Mouse (Mus musculus) lung, embryonic 15.5 days (tissue): ENCODE measurements around the gene Cand2. TPM values are rescaled to one million over a fixed set of nuclear protein-coding genes. Genes with fewer than 3 reads are reported as not detected.

Experiments
- ATAC-seq: fragments of 200-750 bp; cut with Nextera tagmentation; 2 replicates; pipeline ENCODE4 v1.8.0; 2017; ENCODE audit warnings: moderate number of reproducible peaks, borderline replicate concordance; ENCODE audit not compliant: low FRiP score, low TSS enrichment; ENCODE audit errors: extremely low read depth
- H3K27ac ChIP-seq: fragments of 300-500 bp; sonication (generic); 2 replicates; pipeline ENCODE4 v1.5.1; 2015; ENCODE audit warnings: moderate library complexity, mild to moderate bottlenecking, inconsistent platforms
- H3K27me3 ChIP-seq: fragments of 300-500 bp; sonication (generic); 2 replicates; pipeline ENCODE4 v1.6.1; 2015; ENCODE audit warnings: inconsistent platforms
- H3K36me3 ChIP-seq: fragments of 300-500 bp; sonication (generic); 2 replicates; pipeline ENCODE4 v1.6.1; 2015; ENCODE audit warnings: inconsistent platforms
- H3K4me1 ChIP-seq: fragments of 300-500 bp; sonication (generic); 2 replicates; pipeline ENCODE4 v1.6.1; 2015; ENCODE audit warnings: inconsistent platforms
- H3K4me2 ChIP-seq: fragments of 300-500 bp; sonication (generic); 2 replicates; pipeline ENCODE4 v1.6.1; 2015; ENCODE audit warnings: inconsistent platforms, mild to moderate bottlenecking, moderate library complexity
- H3K4me3 ChIP-seq: fragments of 300-500 bp; sonication (generic); 2 replicates; pipeline ENCODE4 v1.5.1; 2015; ENCODE audit warnings: mild to moderate bottlenecking, inconsistent platforms
- H3K9ac ChIP-seq: fragments of 300-500 bp; sonication (generic); 2 replicates; pipeline ENCODE4 v1.6.1; 2015; ENCODE audit warnings: inconsistent platforms
- H3K9me3 ChIP-seq: fragments of 300-500 bp; sonication (generic); 2 replicates; pipeline ENCODE4 v1.6.1; 2016; ENCODE audit warnings: inconsistent platforms
- WGBS: fragments of 180-500 bp; shearing (Covaris S2); methylation state at CpG from one replicate; pipeline ENCODE4 v1.1.7; 2015; 5-methylcytosine and 5-hydroxymethylcytosine counted together
- polyA plus RNA-seq: library from polyadenylated mRNA; unstranded; fragments of >200 nt; fragmentation: Nextera tagmentation; extraction: Ambion mirVana; gene quantifications from 2 replicates; pipeline ENCODE4 v1.2.1, GENCODE M21; 2015

The Cand2 gene
- polyA plus RNA-seq, 1 experiment from 2014 or later: 32.1 TPM

GRCm38 (mm10) chr6:115776363-115776762, 2.0 kb downstream of the Cand2 start:
- peak overlapping the region; percentile 74 for H3K4me2 ChIP-seq
- peaks cover 25% of the 10 kb centered on the region for H3K4me1 ChIP-seq
- ATAC-seq: no peak
- no peaks in the 10 kb centered on the region for H3K9me3 ChIP-seq
- peaks cover 22% of the 10 kb centered on the region for H3K36me3 ChIP-seq
- H3K4me3 ChIP-seq: peak overlapping the region; percentile 74
- peak overlapping the region; percentile 34 for H3K9ac ChIP-seq
- no peaks in the 10 kb centered on the region for H3K27me3 ChIP-seq
- H3K27ac ChIP-seq: peak overlapping the region; percentile 79; the same call in 1 of the 2 replicates
- WGBS: 11% methylated on average over 9 of the region's 9 CpGs

DNA sequence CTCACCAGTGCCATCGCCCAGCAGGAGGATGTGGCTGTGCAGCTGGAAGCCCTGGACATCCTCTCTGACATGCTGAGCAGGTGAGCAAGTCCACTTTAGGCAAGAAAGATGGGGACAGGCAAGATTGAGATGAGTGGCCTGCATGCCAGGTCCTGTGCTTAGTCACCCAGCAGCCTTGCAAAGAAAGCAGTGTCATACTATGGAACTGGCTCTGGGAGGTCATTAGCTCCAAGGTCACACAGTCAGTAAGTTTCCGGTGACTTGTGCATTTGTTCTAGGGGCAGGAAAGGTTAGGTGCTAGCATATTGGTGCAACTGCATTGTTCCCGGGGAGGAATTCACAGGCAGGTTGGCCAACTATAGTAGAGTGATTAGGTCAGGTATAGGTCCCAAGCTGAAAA, 8.4 kb downstream of the Cand2 start:
- no peak for ATAC-seq
- Histone ChIP-seq H3K9ac (no peak overlapping the region), H3K9me3 (no peaks in the 10 kb centered on the region), H3K4me1 (no peaks in the 10 kb centered on the region), H3K36me3 (peaks cover 80% of the 10 kb centered on the region), H3K27ac (no peak overlapping the region), H3K4me2 (no peak overlapping the region), H3K4me3 (no peak overlapping the region), H3K27me3 (no peaks in the 10 kb centered on the region)
- WGBS: 86% methylated on average over 3 of the region's 3 CpGs

DNA sequence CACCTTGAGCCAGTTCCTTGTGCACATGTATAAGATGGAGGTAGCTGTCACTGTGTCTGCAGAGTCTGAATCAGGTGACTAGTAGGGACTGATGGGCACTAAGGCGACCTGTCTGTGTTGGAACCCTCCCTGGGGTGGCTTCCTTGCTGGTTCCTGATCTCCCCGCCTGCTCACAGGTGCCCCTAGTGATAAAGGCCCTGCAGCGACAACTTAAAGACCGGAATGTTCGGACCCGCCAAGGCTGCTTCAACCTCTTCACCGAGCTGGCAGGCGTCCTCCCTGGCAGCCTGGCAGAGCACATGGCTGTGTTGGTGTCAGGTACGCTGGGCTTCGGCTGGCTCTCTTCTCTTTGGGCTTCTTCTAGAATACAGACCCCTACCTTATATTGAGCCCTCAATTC, 16.7 kb downstream of the Cand2 start:
- 70% methylated on average over 10 of the region's 10 CpGs for WGBS

GRCm38 (mm10) chr6:115791842-115792686, 17.7 kb downstream of the Cand2 start:
- Histone ChIP-seq H3K27me3 (no peaks in the 10 kb centered on the region), H3K36me3 (peaks cover 85% of the 10 kb centered on the region), H3K4me1 (peaks cover 7% of the 10 kb centered on the region), H3K9ac (no peak overlapping the region), H3K27ac (no peak overlapping the region), H3K4me3 (no peak overlapping the region), H3K9me3 (no peaks in the 10 kb centered on the region), H3K4me2 (no peak overlapping the region)
- WGBS: 70% methylated on average over 34 of the region's 34 CpGs
- peak; percentile 66 for ATAC-seq

More for the DNA sequence above, 16.7 kb downstream of the Cand2 start:
- Histone ChIP-seq H3K4me2 (no peak overlapping the region), H3K27me3 (no peaks in the 10 kb centered on the region), H3K4me3 (no peak overlapping the region), H3K9me3 (no peaks in the 10 kb centered on the region), H3K4me1 (peaks cover 7% of the 10 kb centered on the region), H3K9ac (no peak overlapping the region), H3K27ac (no peak overlapping the region), H3K36me3 (peaks cover 91% of the 10 kb centered on the region)
- no peak for ATAC-seq

DNA sequence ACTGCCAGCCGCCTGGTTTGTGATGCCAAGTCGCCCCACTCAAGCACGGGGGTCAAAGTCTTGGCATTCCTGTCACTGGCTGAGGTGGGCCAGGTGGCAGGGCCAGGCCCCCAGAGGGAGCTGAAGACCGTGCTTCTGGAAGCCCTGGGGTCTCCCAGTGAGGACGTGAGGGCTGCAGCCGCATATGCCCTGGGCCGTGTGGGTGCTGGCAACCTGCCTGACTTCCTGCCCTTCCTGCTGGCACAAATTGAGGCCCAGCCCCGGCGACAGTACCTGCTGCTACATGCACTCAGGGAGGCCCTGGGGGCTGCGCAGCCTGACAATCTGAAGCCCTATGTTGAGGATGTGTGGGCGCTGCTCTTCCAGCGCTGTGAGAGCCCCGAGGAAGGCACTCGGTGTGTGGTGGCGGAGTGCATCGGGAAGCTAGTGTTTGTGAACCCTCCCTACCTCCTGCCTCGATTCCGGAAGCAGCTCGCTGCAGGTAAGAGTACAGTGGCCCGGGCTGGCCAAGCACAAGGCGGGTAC, 18.4 kb downstream of the Cand2 start:
- Histone ChIP-seq H3K4me1 (peaks cover 7% of the 10 kb centered on the region), H3K27ac (no peak overlapping the region), H3K9ac (no peak overlapping the region), H3K36me3 (peaks cover 88% of the 10 kb centered on the region), H3K4me2 (no peak overlapping the region), H3K4me3 (no peak overlapping the region), H3K9me3 (no peaks in the 10 kb centered on the region), H3K27me3 (no peaks in the 10 kb centered on the region)
- 84% methylated on average over 21 of the region's 21 CpGs for WGBS
- ATAC-seq: no peak

DNA sequence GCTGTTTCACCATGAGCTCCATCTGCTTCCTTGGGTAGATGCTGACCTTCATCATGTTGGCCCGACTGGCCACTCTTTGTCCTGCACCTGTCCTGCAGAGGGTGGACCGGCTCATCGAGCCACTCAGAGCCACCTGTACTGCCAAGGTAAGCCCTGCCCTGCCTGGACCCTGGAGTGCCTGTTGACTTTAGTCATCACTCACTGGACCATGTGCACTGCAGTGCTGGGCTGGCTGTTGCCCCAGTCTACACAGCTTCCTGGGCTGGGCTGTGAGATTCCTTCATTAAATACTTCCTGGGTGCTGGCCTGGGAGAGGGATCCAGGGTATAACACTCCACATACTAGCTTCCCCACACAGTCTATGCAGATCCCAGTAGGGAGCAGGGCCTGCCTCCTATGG, 27.5 kb downstream of the Cand2 start:
- WGBS: 75% methylated on average over 3 of the region's 3 CpGs
- H3K9me3 ChIP-seq: no peaks in the 10 kb centered on the region
- ATAC-seq: no peak

DNA sequence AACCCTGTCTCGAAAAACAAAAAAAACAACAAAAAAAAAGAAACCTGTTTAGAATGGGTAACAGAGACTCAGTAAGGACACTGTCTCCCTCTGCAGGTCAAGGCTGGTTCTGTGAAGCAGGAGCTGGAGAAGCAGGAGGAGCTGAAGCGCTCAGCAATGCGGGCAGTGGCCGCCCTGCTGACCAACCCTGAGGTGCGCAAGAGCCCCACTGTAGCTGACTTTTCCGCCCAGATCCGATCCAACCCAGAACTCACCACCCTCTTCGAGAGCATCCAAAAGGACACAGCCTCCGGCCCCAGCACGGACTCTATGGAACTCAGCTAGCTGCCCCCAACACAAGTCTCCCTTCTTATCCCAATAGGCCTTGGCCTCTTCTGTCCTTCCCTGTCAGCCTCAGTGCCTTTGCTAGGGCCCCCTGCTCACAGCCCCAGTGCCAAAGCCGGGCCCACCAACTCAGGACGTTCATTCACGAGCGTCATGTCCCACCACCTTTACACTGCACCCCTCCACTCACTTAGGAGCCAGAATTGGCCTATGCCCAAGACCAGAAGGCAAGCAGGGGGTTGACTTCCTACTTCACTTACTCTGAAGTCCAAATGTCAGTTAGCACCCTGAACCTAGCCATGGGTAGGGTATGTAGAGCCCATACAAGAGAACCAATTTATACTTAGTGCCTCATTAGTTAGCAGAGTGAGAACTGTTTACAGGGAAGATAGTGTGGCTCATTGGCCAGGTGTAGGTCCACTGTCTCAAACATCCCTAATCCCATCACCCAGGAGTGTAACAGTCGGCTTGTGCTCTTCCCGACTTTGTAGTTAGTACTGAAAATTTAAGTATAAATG, 29.4 kb downstream of the Cand2 start:
- Histone ChIP-seq H3K4me2 (no peak overlapping the region), H3K9ac (0 out of 2 replicates have a peak overlapping the region, but pooled peaks have one; percentile 4), H3K4me3 (no peak overlapping the region), H3K4me1 (peaks cover 21% of the 10 kb centered on the region), H3K9me3 (no peaks in the 10 kb centered on the region), H3K27me3 (no peaks in the 10 kb centered on the region), H3K36me3 (peaks cover 73% of the 10 kb centered on the region), H3K27ac (0 out of 2 replicates have a peak overlapping the region, but pooled peaks have one; percentile 13)
- WGBS: 37% methylated on average over 16 of the region's 16 CpGs
- peak; percentile 32; the same call in 1 of the 2 replicates for ATAC-seq

More for the DNA sequence above, 27.5 kb downstream of the Cand2 start:
- peaks cover 85% of the 10 kb centered on the region for H3K36me3 ChIP-seq
- no peaks in the 10 kb centered on the region for H3K27me3 ChIP-seq
- peaks cover 15% of the 10 kb centered on the region for H3K4me1 ChIP-seq
- no peak overlapping the region for H3K4me3 ChIP-seq
- no peak overlapping the region for H3K9ac ChIP-seq
- no peak overlapping the region for H3K27ac ChIP-seq
- H3K4me2 ChIP-seq: no peak overlapping the region

DNA sequence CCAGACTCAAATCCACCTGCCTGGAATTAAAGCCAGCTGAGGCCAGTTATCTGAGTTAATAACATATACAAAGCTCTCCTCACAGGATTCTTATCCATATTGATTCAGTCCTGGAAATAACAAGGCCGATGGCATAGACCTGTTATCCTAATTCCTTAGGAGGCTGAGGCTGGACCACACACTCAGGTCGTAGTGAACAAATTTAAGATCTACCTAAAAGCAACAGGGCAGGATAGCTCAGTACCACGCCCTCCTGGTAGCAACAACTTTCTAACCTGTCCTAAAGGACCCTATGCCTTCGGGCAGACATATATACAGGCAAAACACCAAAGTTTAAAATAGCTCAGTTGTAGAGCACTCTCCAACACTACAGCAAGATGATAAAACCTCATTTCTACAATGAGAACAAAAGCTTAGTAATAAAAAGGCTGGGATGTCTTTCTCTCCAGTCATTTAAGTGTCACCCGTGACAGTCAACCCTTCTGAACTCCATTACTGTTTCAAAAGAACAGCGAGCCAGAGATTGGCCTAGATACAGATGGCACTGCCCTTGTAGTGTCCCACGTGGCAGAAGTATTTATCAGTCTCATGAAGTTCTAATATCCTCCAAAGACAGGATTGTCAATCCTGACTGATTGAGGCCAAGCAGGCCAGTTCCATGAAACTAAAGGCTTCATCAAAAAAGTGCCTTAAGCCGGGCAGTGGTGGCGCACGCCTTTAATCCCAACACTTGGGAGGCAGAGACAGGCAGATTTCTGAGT, 30.3 kb downstream of the Cand2 start:
- Histone ChIP-seq H3K4me2 (no peak overlapping the region), H3K27ac (no peak overlapping the region), H3K4me3 (no peak overlapping the region), H3K4me1 (peaks cover 21% of the 10 kb centered on the region), H3K36me3 (peaks cover 65% of the 10 kb centered on the region), H3K9ac (0 out of 2 replicates have a peak overlapping the region, but pooled peaks have one; percentile 4), H3K9me3 (no peaks in the 10 kb centered on the region), H3K27me3 (no peaks in the 10 kb centered on the region)
- no peak for ATAC-seq
- 58% methylated on average over 10 of the region's 10 CpGs for WGBS

DNA sequence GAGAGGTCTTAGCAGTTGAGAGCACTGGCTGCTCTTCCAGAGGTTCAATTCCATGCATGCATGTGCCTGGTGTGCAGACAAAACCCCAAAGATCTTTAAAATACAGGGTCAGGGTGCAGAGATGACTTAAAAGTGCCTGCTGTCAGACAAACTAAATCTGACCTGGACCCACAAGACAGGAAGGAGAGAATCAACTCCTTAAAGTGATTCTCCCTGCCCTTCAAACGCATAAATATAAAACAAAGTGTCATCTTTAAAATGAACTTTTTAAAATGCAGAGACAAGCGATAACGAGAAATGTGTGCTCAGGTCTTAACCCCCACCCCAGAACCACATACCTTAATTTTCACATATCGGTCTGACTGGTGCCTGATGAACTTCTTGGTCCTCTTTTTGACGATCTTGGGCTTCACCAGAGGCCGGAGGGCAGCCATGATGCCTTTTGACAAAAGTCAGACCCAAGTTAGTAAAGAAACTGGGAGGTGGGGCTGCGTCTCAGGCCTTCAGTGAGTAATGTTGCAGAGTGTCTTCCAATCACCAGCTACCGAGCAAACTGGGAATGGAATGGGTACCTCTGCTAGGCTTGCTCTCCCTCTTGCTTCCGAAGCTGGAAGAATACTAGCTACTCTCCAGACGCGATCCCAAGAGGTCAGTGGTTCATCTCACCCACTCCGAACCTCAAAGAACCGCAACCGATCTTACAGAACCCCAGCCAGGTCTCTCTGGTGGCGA, 33.3 kb downstream of the Cand2 start:
- H3K4me2 ChIP-seq: peak overlapping the region; percentile 84
- H3K9ac ChIP-seq: peak overlapping the region; percentile 95
- H3K27ac ChIP-seq: peak overlapping the region; percentile 89
- peak overlapping the region; percentile 83 for H3K4me3 ChIP-seq
- peaks cover 21% of the 10 kb centered on the region for H3K4me1 ChIP-seq
- ATAC-seq: no peak
- H3K36me3 ChIP-seq: peaks cover 40% of the 10 kb centered on the region
- 3% methylated on average over 15 of the region's 15 CpGs for WGBS
- no peaks in the 10 kb centered on the region for H3K9me3 ChIP-seq
- no peaks in the 10 kb centered on the region for H3K27me3 ChIP-seq

GRCm38 (mm10) chr6:115808196-115808487, 33.8 kb downstream of the Cand2 start:
- ATAC-seq: no peak

More at GRCm38 (mm10) chr6:115808196-115808487, 33.8 kb downstream of the Cand2 start:
- H3K4me3 ChIP-seq: peak overlapping the region; percentile 83
- peak overlapping the region; percentile 95 for H3K9ac ChIP-seq
- H3K9me3 ChIP-seq: no peaks in the 10 kb centered on the region
- under 1% methylated on average over 22 of the region's 22 CpGs for WGBS
- peak overlapping the region; percentile 89 for H3K27ac ChIP-seq
- H3K4me2 ChIP-seq: peak overlapping the region; percentile 84
- no peaks in the 10 kb centered on the region for H3K27me3 ChIP-seq
- peaks cover 21% of the 10 kb centered on the region for H3K4me1 ChIP-seq
- H3K36me3 ChIP-seq: peaks cover 39% of the 10 kb centered on the region
